Mouse (Mus musculus) limb, embryonic 11.5 days (tissue): Measurements from ENCODE around the gene Dio3. TPM values are rescaled to one million over a fixed set of nuclear protein-coding genes. Genes with fewer than 3 reads are reported as not detected.

ENCODE experiments used
- ATAC-seq: fragments of 200-750 bp; cut with Nextera tagmentation; 2 replicates; pipeline ENCODE4 v1.8.0; 2017; ENCODE audit warnings: low read depth; ENCODE audit not compliant: insufficient number of reproducible peaks, low FRiP score, low TSS enrichment
- DNase-seq: peaks from one replicate; pipeline ENCODE4 v3.0.0-alpha.2; 2015; ENCODE audit warnings: low spot score
- H3K27ac ChIP-seq: fragments of 300-500 bp; sonication (generic); replicated peaks from 2 replicates; pipeline ENCODE4 v1.5.1; 2014; ENCODE audit warnings: low read depth, mild to moderate bottlenecking, low read length
- H3K27me3 ChIP-seq: fragments of 300-500 bp; sonication (generic); 2 replicates; pipeline ENCODE4 v1.6.1; 2014; ENCODE audit warnings: mild to moderate bottlenecking, low read length, mixed read lengths; ENCODE audit not compliant: control insufficient read depth, insufficient read depth
- H3K36me3 ChIP-seq: fragments of 300-500 bp; sonication (generic); 2 replicates; pipeline ENCODE4 v1.6.1; 2014; ENCODE audit warnings: mild to moderate bottlenecking, low read length, moderate library complexity, mixed read lengths; ENCODE audit not compliant: control insufficient read depth, insufficient read depth
- H3K4me1 ChIP-seq: fragments of 300-500 bp; sonication (generic); 2 replicates; pipeline ENCODE4 v1.6.1; 2014; ENCODE audit warnings: low read length, mixed read lengths; ENCODE audit not compliant: control insufficient read depth, insufficient read depth
- H3K4me2 ChIP-seq: fragments of 300-500 bp; sonication (generic); 2 replicates; pipeline ENCODE4 v1.6.1; 2014; ENCODE audit warnings: low read depth, mild to moderate bottlenecking, moderate library complexity; ENCODE audit not compliant: severe bottlenecking
- H3K4me3 ChIP-seq: fragments of 300-500 bp; sonication (generic); 2 replicates; pipeline ENCODE4 v1.5.1; 2014; ENCODE audit warnings: low read depth, low read length
- H3K9ac ChIP-seq: fragments of 300-500 bp; sonication (generic); 2 replicates; pipeline ENCODE4 v1.6.1; 2014; ENCODE audit warnings: mild to moderate bottlenecking, low read length
- H3K9me3 ChIP-seq: fragments of 300-500 bp; sonication (generic); 2 replicates; pipeline ENCODE4 v1.6.1; 2016; ENCODE audit warnings: low read length; ENCODE audit not compliant: control insufficient read depth
- WGBS: fragments of 180-500 bp; shearing (Covaris S2); extraction: QIAGEN DNeasy Blood & Tissue Kit; methylation state at CpG from one replicate; pipeline ENCODE4 v1.1.7; 2014; 5-methylcytosine and 5-hydroxymethylcytosine counted together
- polyA plus RNA-seq: library from polyadenylated mRNA; unstranded; fragments of >200 nt; fragmentation: Nextera tagmentation; extraction: Ambion mirVana; gene quantifications from 2 replicates; pipeline ENCODE4 v1.2.1, GENCODE M21; 2014

The Dio3 gene
- 0.13 TPM in 1 of 2 replicates, not detected in the other for polyA plus RNA-seq

DNA sequence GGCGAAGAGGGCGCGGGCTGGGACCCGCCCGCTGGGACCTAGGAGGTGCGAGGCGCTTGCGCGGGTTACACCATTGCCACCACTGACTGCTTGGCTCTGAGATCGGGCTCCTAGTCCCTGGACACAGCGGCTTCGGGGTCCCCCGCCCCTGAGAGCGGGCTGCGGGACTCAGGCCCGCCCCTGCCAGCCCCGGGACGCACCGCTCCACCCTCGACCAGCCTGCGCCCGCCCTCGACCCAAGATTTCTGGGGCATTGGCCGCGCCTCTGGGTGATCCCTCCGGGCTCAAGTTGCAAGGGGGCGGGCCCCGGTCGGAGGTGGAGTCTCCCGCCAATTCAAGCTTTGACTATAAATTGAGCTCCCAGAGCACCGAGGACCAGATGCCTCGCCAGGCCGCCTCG is at the start of gene Dio3:
Gene Dio3 (plus strand): TSS at position 216 of the 400 bp plus-strand sequence.
- DNase-seq = peak; percentile 82
- ATAC-seq = peak; percentile 59
- no peak within 1 kb of the TSS for H3K27ac ChIP-seq
- WGBS = under 1% methylated on average over 34 of the region's 34 CpGs
- no peaks in the 10 kb centered on the region for H3K36me3 ChIP-seq
- H3K27me3 ChIP-seq = peaks cover 91% of the 10 kb centered on the region
- H3K9me3 ChIP-seq = no peaks in the 10 kb centered on the region
- H3K4me2 ChIP-seq = peak within 1 kb of the TSS; percentile 60
- peak within 1 kb of the TSS; percentile 27 for H3K4me3 ChIP-seq
- no peak within 1 kb of the TSS for H3K9ac ChIP-seq
- 0 out of 2 replicates have a peak, but pooled peaks cover 9% of the 10 kb centered on the region for H3K4me1 ChIP-seq

DNA sequence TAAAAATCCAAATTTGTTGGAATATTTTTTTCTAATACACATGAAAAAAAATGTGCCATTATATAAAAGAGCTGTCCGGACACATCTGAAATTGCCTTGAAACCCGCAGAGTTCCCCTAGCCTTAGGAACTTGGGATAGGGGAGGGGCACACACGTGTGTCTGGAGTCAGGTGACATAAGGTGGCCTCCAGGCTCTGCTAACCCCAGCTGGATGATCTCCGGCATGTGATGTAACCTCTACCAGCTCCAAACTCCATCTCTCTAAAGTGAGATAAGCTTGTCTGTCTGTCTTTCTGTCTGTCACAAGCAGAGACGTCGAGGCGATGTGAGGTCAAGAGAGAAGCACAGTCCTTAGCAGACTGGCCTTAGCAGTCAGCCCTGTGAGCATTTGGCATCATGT is 48.6 kb upstream of the Dio3 start:
- no peaks in the 10 kb centered on the region for H3K9me3 ChIP-seq
- H3K4me2 ChIP-seq = no peak overlapping the region
- DNase-seq (no peak), ATAC-seq (no peak)
- H3K4me3 ChIP-seq = no peak overlapping the region
- H3K27me3 ChIP-seq = no peaks in the 10 kb centered on the region; the same call in 1 of the 2 replicates
- H3K9ac ChIP-seq = no peak overlapping the region
- H3K27ac ChIP-seq = no peak overlapping the region
- no peaks in the 10 kb centered on the region for H3K36me3 ChIP-seq
- H3K4me1 ChIP-seq = no peaks in the 10 kb centered on the region
- WGBS = 79% methylated on average over 7 of the region's 7 CpGs

DNA sequence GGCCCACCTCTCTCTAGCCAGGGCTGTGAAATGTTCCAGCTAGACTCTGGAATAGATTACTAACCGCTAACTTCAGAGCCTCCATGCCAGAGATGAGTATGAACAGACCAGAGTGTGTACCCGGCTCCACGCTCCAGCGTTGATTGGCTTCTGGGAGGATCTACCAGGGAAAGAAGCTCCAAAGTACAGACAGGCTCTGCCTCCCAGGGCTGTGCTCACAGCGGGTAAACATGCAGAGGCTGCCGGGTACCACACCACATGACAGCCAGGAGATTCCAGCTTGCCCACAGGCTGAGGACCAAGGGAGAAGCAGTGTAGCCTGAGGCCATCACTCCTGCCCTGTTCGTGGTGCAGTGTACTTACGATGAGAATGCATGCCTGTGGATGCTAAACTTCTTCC is 48.1 kb upstream of the Dio3 start:
- Histone ChIP-seq H3K4me2 (no peak overlapping the region), H3K27ac (no peak overlapping the region), H3K36me3 (no peaks in the 10 kb centered on the region), H3K4me3 (no peak overlapping the region), H3K4me1 (no peaks in the 10 kb centered on the region), H3K9ac (no peak overlapping the region), H3K9me3 (no peaks in the 10 kb centered on the region), H3K27me3 (no peaks in the 10 kb centered on the region; the same call in 1 of the 2 replicates)
- WGBS = 83% methylated on average over 8 of the region's 8 CpGs
- DNase-seq (no peak), ATAC-seq (no peak)

DNA sequence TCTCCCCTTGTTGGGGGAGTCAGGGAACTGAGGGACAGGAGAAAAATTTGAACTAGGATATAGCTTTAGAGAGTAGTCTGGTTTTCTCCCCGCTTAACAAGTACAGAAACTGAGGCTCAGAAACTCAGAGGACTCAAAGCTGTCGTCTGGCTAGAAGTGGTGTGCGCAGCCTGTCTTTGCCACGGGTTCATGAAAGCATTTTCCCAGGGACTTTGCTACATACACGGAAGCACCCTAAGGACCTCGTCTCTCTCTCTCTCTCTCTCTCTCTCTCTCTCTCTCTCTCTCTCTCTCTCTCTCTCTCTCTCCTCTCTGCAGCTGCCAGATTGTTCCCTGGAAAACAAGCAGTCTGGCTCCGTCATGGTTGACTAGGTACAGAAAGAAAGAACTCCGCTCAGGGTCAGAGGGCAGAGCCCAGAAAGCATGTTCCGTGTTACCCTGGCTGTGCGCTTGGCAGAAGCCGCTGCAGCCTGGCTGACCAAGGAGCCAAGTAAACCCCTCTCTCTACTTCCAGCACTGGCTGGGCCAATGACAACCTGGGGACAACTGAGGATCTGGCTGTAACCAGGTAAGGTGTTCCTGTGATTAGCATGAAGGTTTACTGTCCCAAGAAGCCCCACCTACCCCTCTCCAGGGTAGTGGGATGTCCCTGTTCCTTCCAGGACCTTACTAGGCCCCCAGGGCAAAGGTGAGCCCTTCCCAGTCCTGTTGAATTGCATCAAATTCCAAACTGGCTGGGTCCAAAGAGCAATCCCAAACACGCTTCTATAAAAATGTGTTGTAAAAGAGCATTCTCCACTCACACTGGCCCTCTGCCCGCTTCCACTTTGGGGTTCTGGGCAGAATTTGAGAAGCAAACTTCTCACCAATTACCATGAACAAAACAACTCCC is 46.9 kb upstream of the Dio3 start:
- 75% methylated on average over 13 of the region's 13 CpGs for WGBS
- no peak overlapping the region for H3K4me2 ChIP-seq
- no peak overlapping the region for H3K27ac ChIP-seq
- H3K27me3 ChIP-seq = no peaks in the 10 kb centered on the region; the same call in 1 of the 2 replicates
- H3K9me3 ChIP-seq = no peaks in the 10 kb centered on the region
- H3K4me1 ChIP-seq = no peaks in the 10 kb centered on the region
- no peaks in the 10 kb centered on the region for H3K36me3 ChIP-seq
- ATAC-seq (no peak), DNase-seq (no peak)
- no peak overlapping the region for H3K4me3 ChIP-seq
- H3K9ac ChIP-seq = no peak overlapping the region

DNA sequence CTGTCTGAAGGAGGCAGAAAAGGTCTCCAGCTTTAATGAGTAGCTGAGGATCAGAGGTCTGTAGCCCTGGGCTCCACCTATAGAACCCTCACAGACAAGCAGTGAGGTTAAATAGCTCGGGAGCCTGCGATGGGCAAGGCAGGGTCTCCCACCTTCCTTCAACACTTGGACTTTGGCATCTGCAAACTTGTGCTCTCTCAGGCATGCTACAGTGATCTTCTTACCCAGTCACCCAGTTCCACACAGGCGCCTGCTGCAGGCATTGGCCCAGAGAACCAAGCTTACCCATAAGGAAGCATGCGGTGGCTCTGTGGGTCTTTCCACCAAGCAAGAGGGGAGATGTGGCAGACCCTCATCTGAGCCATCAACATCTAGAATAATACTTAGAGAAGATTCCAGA is 43.0 kb upstream of the Dio3 start:
- H3K27me3 ChIP-seq = no peaks in the 10 kb centered on the region; the same call in 1 of the 2 replicates
- no peak for ATAC-seq

DNA sequence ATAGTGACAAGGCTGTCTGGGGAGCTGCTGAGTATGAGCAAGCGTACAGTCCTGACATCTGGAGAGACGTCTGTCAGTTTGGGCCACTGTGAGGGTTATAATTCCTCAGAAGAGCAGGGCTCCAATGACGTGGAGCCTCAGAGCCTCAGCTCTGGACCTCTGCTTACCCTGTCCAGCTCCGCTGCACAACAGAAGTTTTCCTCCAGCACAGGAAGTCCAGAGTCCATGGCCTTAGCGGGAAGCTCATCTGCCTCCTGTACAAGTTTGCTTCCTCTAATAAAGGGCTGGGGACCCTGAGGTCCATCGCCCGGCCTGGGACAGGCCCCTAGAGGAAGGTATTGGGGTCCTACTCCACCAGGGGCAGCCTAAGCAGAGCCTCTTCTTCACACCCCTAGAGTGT is 41.8 kb upstream of the Dio3 start:
- H3K27ac ChIP-seq = no peak overlapping the region
- ATAC-seq = no peak
- no peaks in the 10 kb centered on the region for H3K9me3 ChIP-seq
- H3K4me2 ChIP-seq = no peak overlapping the region
- no peak for DNase-seq
- no peak overlapping the region for H3K4me3 ChIP-seq
- 88% methylated on average over 7 of the region's 7 CpGs for WGBS
- H3K27me3 ChIP-seq = no peaks in the 10 kb centered on the region
- no peaks in the 10 kb centered on the region for H3K36me3 ChIP-seq
- no peak overlapping the region for H3K9ac ChIP-seq
- no peaks in the 10 kb centered on the region for H3K4me1 ChIP-seq

More for the DNA sequence above, 43.0 kb upstream of the Dio3 start:
- no peak overlapping the region for H3K27ac ChIP-seq
- no peak overlapping the region for H3K9ac ChIP-seq
- no peaks in the 10 kb centered on the region for H3K4me1 ChIP-seq
- no peaks in the 10 kb centered on the region for H3K36me3 ChIP-seq
- H3K4me2 ChIP-seq = no peak overlapping the region
- 91% methylated on average over 4 of the region's 4 CpGs for WGBS
- no peak for DNase-seq
- no peaks in the 10 kb centered on the region for H3K9me3 ChIP-seq
- H3K4me3 ChIP-seq = no peak overlapping the region

DNA sequence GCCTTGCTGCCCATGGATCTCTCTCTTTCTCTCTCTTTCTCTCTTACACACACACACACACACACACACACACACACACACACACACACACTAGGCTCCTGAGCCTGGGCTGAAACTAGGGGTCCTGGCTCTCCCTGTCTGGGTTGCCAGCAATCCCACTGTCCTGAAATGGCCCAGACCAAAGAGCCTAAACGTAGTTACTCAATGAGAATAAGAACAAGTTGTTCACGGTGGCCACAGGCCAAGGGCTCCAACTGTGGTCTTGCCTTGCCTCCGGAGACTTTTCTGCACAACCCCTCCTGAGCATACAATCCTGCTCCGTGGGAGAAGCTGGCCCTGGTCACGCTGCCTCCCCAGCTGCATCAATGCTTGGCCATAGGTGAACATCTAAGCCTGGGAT is 39.5 kb upstream of the Dio3 start:
- Histone ChIP-seq H3K4me2 (no peak overlapping the region), H3K9me3 (no peaks in the 10 kb centered on the region), H3K27me3 (0 out of 2 replicates have a peak, but pooled peaks cover 3% of the 10 kb centered on the region), H3K9ac (no peak overlapping the region), H3K4me3 (no peak overlapping the region), H3K36me3 (no peaks in the 10 kb centered on the region), H3K27ac (no peak overlapping the region), H3K4me1 (no peaks in the 10 kb centered on the region)
- whole genome bisulfite sequencing = 78% methylated on average over 5 of the region's 5 CpGs
- DNase-seq (no peak), ATAC-seq (no peak)

DNA sequence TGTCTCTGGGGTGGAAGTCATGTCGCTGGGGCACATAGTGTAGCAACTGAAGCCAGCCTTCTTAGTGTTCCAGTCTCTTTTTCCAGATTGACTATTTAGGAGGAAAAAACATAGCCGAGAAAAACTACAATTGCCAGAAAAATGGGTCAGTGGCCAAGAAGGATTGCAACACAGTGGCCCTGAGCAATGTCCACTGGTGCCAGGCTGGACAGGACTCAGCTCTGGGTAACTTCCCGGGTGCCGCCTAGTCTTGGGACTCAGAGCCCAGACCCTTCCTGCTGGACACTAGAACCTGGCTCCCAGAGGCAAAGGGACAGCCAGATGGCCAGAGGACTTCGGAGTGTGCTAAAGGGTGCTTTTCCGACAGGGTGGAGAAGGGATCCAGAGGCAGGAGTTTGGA is 34.3 kb upstream of the Dio3 start:
- ATAC-seq (no peak), DNase-seq (no peak)
- Histone ChIP-seq H3K4me3 (no peak overlapping the region), H3K36me3 (no peaks in the 10 kb centered on the region), H3K9me3 (no peaks in the 10 kb centered on the region; the same call in 1 of the 2 replicates), H3K4me1 (no peaks in the 10 kb centered on the region), H3K9ac (no peak overlapping the region), H3K27me3 (0 out of 2 replicates have a peak, but pooled peaks cover 6% of the 10 kb centered on the region), H3K4me2 (no peak overlapping the region), H3K27ac (no peak overlapping the region)
- 88% methylated on average over 6 of the region's 6 CpGs for WGBS
